Mouse (Mus musculus) bone marrow, adult 2 months (tissue): ENCODE results near the gene Caln1. TPM values are rescaled to one million over a fixed set of nuclear protein-coding genes. Genes with fewer than 3 reads are reported as not detected.
"Not testable (repeated sequence)": the region's sequence is repeated elsewhere in the genome, so short reads cannot be mapped to it uniquely, and the experiment has no call there.

ENCODE experiments used
- H3K27ac ChIP-seq: fragments of 200-500 bp; 2 replicates; pipeline ENCODE4 v1.5.1; 2012; ENCODE audit warnings: low read depth, mild to moderate bottlenecking, control low read depth, inconsistent platforms, low read length; ENCODE audit not compliant: control insufficient read depth, poor library complexity, insufficient read depth
- H3K4me1 ChIP-seq: fragments of 200-500 bp; 2 replicates; pipeline ENCODE4 v1.6.1; 2011; ENCODE audit warnings: low read length; ENCODE audit not compliant: control insufficient read depth, insufficient read depth
- H3K4me3 ChIP-seq: fragments of 200-500 bp; replicated peaks from 2 replicates; pipeline ENCODE3; 2011; ENCODE audit warnings: mild to moderate bottlenecking, low read depth, low read length, control low read depth; ENCODE audit not compliant: control insufficient read depth
- CTCF ChIP-seq: fragments of 200-500 bp; IDR thresholded peaks from 2 replicates; pipeline ENCODE4 v1.5.1; 2011; ENCODE audit warnings: low read length, control low read depth; ENCODE audit not compliant: control insufficient read depth, insufficient read depth
- POLR2A ChIP-seq: fragments of 200-500 bp; IDR thresholded peaks from 2 replicates; pipeline ENCODE4 v1.6.1; 2011; ENCODE audit warnings: low read depth, mild to moderate bottlenecking, control low read depth, low read length, borderline replicate concordance; ENCODE audit not compliant: control insufficient read depth
- WGBS: fragments of 180-500 bp; shearing (Covaris S2); methylation state at CpG from one replicate; pipeline ENCODE4 v1.1.7; 2018; 5-methylcytosine and 5-hydroxymethylcytosine counted together
- polyA plus RNA-seq: library from polyadenylated mRNA; stranded (reverse); fragments of >200 nt; gene quantifications from 2 replicates; pipeline ENCODE4 v1.2.4, GENCODE M21; 2011; ENCODE audit warnings: low replicate concordance; ENCODE audit not compliant: missing spikeins, insufficient read depth, insufficient read length

The Caln1 gene
- polyA plus RNA-seq, 1 experiment = 1.7 TPM

DNA sequence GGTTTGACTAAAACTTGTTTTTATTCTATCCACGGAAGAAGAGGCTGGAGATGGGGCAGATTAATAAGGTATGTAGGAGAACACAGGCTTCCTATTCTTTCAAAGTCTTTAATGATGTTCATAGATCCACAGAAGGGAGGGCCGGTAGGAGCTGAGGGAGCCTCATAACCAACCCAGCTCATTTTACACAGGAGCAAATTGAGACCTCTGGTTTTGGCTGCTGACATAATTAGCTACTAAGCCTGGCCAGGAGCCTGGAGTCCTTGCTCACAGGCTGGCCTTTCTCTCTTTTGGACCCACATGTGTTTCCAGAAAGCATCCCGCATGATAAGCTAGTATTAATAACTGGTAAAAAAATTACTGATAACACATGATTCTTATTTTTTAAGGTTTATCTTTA, 245.0 kb downstream of the Caln1 start:
- no peak for TF ChIP-seq CTCF
- no peak for TF ChIP-seq POLR2A
- 82% methylated on average over 3 of the region's 3 CpGs for WGBS

DNA sequence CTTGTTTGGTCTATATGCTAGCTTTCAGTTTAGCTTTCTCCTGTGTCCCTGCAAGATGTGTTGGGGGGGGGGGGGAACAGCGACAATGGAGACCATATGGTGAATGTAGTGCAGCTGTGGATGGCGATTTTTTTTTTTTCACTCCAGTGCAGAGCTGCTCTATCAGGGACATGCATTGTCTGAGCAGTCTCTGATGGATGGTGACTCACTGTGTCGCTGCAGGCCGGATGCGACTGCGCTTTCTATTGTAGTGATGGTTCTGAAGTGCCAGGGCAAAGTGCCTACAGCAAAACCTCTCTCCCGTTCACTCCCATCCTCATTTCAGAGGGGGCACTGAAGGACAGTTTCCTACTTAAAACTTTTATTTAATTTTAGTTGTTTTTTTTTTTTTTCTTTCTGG, 250.8 kb downstream of the Caln1 start:
- H3K27ac ChIP-seq = no peak overlapping the region
- TF ChIP-seq POLR2A (no peak), CTCF (no peak)
- no peaks in the 10 kb centered on the region for H3K4me1 ChIP-seq
- H3K4me3 ChIP-seq = no peak overlapping the region
- 77% methylated on average over 7 of the region's 7 CpGs for WGBS

More for the DNA sequence above, 245.0 kb downstream of the Caln1 start:
- H3K4me1 ChIP-seq = no peaks in the 10 kb centered on the region
- no peak overlapping the region for H3K27ac ChIP-seq
- H3K4me3 ChIP-seq = no peak overlapping the region

- 75% methylated on average over 5 of the region's 5 CpGs for WGBS
- H3K27ac ChIP-seq = no peak overlapping the region
- no peaks in the 10 kb centered on the region for H3K4me1 ChIP-seq
- no peak for TF ChIP-seq CTCF
- TF ChIP-seq POLR2A = no peak
- H3K4me3 ChIP-seq = no peak overlapping the region
These were observed 254.0 kb downstream of the Caln1 start for GRCm38 (mm10) chr5:130623206-130623605.

- H3K4me3 ChIP-seq = no peak overlapping the region
- TF ChIP-seq POLR2A = no peak
- no peak for TF ChIP-seq CTCF
- H3K4me1 ChIP-seq = no peaks in the 10 kb centered on the region
- H3K27ac ChIP-seq = no peak overlapping the region
- 91% methylated on average over 2 of the region's 2 CpGs for WGBS
These were observed 258.5 kb downstream of the Caln1 start for GRCm38 (mm10) chr5:130627800-130628199.

- H3K4me3 ChIP-seq = no peak overlapping the region
- TF ChIP-seq POLR2A = no peak
- TF ChIP-seq CTCF = no peak
- no peak overlapping the region for H3K27ac ChIP-seq
- WGBS = 70% methylated on average over 2 of the region's 2 CpGs
- no peaks in the 10 kb centered on the region for H3K4me1 ChIP-seq
These were observed 266.1 kb downstream of the Caln1 start for GRCm38 (mm10) chr5:130635397-130635796.

DNA sequence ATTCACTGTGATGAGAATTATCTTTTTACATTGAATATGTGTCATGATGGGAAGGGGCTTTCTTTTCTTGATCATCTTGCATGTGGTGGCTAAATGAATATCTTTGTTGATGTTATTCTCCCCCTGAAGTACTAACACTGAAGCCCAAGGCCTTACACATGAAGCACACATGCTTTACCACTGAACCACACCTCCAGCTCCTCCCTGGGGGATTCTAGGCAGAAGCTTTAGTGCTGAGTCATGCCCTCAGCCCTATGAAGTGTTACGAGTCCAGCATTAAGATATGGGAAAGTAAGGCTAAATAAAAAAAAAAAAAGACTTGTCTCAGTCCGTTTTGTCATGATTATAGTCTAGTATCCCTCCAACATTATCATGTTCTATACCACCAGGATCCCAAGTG, 272.6 kb downstream of the Caln1 start:
- 70% methylated on average over 2 of the region's 2 CpGs for WGBS

DNA sequence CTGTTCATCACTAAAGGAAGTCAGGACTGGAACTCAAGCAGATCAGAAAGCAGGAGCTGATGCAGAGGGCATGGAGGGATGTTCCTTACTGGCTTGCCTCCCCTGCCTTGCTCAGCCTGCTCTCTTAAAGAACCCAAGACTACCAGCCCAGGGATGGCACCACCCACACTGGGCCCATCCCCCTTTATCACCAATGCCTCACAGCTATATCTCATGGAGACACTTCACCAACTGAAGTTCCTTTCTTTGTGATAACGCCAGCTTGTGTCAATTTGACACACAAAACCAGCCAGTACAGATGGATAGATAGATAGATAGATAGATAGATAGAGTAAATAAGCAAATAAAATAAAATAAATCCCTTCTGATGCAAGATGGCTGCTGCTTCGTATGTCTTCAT, 276.9 kb downstream of the Caln1 start:
- not testable (repeated sequence) for H3K4me1 ChIP-seq, H3K4me3 ChIP-seq, H3K27ac ChIP-seq
- 62% methylated on average over 2 of the region's 2 CpGs for WGBS

More for the DNA sequence above, 272.6 kb downstream of the Caln1 start:
- H3K4me1 ChIP-seq = no peaks in the 10 kb centered on the region
- no peak overlapping the region for H3K4me3 ChIP-seq
- TF ChIP-seq POLR2A = no peak
- no peak for TF ChIP-seq CTCF
- H3K27ac ChIP-seq = no peak overlapping the region

DNA sequence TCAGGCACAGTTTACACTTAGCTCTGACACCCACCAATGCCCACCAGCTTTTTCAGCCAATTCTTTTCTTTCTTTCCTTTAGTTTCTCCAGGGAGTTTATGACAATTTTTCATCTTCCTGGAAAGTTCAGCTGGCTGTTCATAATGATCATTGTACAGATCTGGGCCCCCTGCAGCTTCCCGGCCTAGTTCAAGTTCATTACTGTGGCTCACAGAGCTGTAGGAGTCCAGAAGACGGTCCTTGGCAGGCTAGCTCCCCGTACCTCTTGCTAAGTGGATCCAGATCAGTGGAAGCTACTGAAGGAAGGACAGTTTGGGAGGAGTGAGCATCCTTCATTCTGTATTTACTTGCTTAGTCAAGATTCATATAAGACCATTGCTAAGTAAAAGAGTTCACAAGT, 288.9 kb downstream of the Caln1 start:
- TF ChIP-seq POLR2A (no peak), CTCF (no peak)
- WGBS = 67% methylated on average over 3 of the region's 3 CpGs
- H3K27ac ChIP-seq = no peak overlapping the region

GRCm38 (mm10) chr5:130666091-130666490, 296.8 kb downstream of the Caln1 start:
- Histone ChIP-seq H3K27ac (no peak overlapping the region), H3K4me3 (no peak overlapping the region), H3K4me1 (no peaks in the 10 kb centered on the region)
- 82% methylated on average over 1 of the region's 1 CpGs for WGBS
- TF ChIP-seq POLR2A = no peak
- no peak for TF ChIP-seq CTCF

More for the DNA sequence above, 288.9 kb downstream of the Caln1 start:
- Histone ChIP-seq H3K4me1 (no peaks in the 10 kb centered on the region), H3K4me3 (no peak overlapping the region)
